Mouse (Mus musculus) midbrain, embryonic 10.5 days (tissue): ENCODE measurements around the gene Zbtb16. TPM values are rescaled to one million over a fixed set of nuclear protein-coding genes. Genes with fewer than 3 reads are reported as not detected.
A peak's percentile ranks its signal among the peaks of the same experiment; 100 is the strongest.

Source experiments
- DNase-seq: peaks from one replicate; pipeline ENCODE4 v3.0.0-alpha.2; 2017; ENCODE audit warnings: low spot score
- H3K27ac ChIP-seq: fragments of 300-500 bp; sonication (generic); replicated peaks from 2 replicates; pipeline ENCODE4 v1.5.1; 2016; ENCODE audit warnings: mild to moderate bottlenecking
- H3K27me3 ChIP-seq: fragments of 300-500 bp; sonication (generic); 2 replicates; pipeline ENCODE4 v1.6.1; 2016; ENCODE audit warnings: low read depth, mild to moderate bottlenecking; ENCODE audit not compliant: poor library complexity, severe bottlenecking
- H3K36me3 ChIP-seq: fragments of 300-500 bp; sonication (generic); 2 replicates; pipeline ENCODE4 v1.6.1; 2016; ENCODE audit warnings: mild to moderate bottlenecking, moderate library complexity
- H3K4me1 ChIP-seq: fragments of 300-500 bp; sonication (generic); 2 replicates; pipeline ENCODE4 v1.6.1; 2016
- H3K4me3 ChIP-seq: fragments of 300-500 bp; sonication (generic); 2 replicates; pipeline ENCODE4 v1.5.1; 2016; ENCODE audit warnings: mild to moderate bottlenecking, moderate library complexity
- H3K9me3 ChIP-seq: fragments of 300-500 bp; sonication (generic); replicated peaks from 2 replicates; pipeline ENCODE4 v1.6.1; 2016; ENCODE audit warnings: mild to moderate bottlenecking
- WGBS: fragments of 180-500 bp; shearing (Covaris S2); methylation state at CpG from one replicate; pipeline ENCODE4 v1.1.7; 2016; 5-methylcytosine and 5-hydroxymethylcytosine counted together
- polyA plus RNA-seq: library from polyadenylated mRNA; unstranded; fragments of >200 nt; fragmentation: Nextera tagmentation; extraction: Ambion mirVana; gene quantifications from 2 replicates; pipeline ENCODE4 v1.2.1, GENCODE M21; 2016

Gene Zbtb16
- polyA plus RNA-seq, 1 experiment from 2014 or later, result 48.1 TPM

- WGBS, result 54% methylated on average over 4 of the region's 4 CpGs
- Histone ChIP-seq H3K27ac (no peak overlapping the region), H3K4me3 (no peak overlapping the region), H3K4me1 (peaks cover 99% of the 10 kb centered on the region), H3K36me3 (peaks cover 13% of the 10 kb centered on the region; the same call in 1 of the 2 replicates), H3K9me3 (no peaks in the 10 kb centered on the region), H3K27me3 (no peaks in the 10 kb centered on the region)
- DNase-seq, result no peak
These were observed 42.3 kb downstream of the Zbtb16 start for GRCm38 (mm10) chr9:48793638-48794188.

GRCm38 (mm10) chr9:48790575-48790974 lies 45.4 kb downstream of the Zbtb16 start:
- H3K4me3 ChIP-seq, result no peak overlapping the region
- H3K27ac ChIP-seq, result peak overlapping the region; percentile 23; the same call in 1 of the 2 replicates
- no peaks in the 10 kb centered on the region for H3K27me3 ChIP-seq
- WGBS, result 78% methylated on average over 10 of the region's 10 CpGs
- peaks cover 9% of the 10 kb centered on the region; the same call in 1 of the 2 replicates for H3K36me3 ChIP-seq
- no peaks in the 10 kb centered on the region for H3K9me3 ChIP-seq
- peaks cover 88% of the 10 kb centered on the region for H3K4me1 ChIP-seq
- DNase-seq, result no peak

- Histone ChIP-seq H3K27me3 (no peaks in the 10 kb centered on the region), H3K4me1 (peaks cover 69% of the 10 kb centered on the region), H3K4me3 (no peak overlapping the region), H3K36me3 (peaks cover 9% of the 10 kb centered on the region; the same call in 1 of the 2 replicates), H3K9me3 (no peaks in the 10 kb centered on the region), H3K27ac (peak overlapping the region; percentile 14; the same call in 1 of the 2 replicates)
- 80% methylated on average over 9 of the region's 9 CpGs for WGBS
- no peak for DNase-seq
These were observed 48.1 kb downstream of the Zbtb16 start for GRCm38 (mm10) chr9:48787906-48788410.

GRCm38 (mm10) chr9:48787321-48787720 lies 48.7 kb downstream of the Zbtb16 start:
- H3K4me3 ChIP-seq, result no peak overlapping the region
- H3K36me3 ChIP-seq, result peaks cover 4% of the 10 kb centered on the region; the same call in 1 of the 2 replicates
- no peak overlapping the region for H3K27ac ChIP-seq
- H3K27me3 ChIP-seq, result no peaks in the 10 kb centered on the region
- H3K9me3 ChIP-seq, result no peaks in the 10 kb centered on the region
- no peak for DNase-seq
- 72% methylated on average over 1 of the region's 1 CpGs for WGBS
- peaks cover 69% of the 10 kb centered on the region for H3K4me1 ChIP-seq

GRCm38 (mm10) chr9:48786814-48787213 lies 49.2 kb downstream of the Zbtb16 start:
- WGBS, result 67% methylated on average over 6 of the region's 6 CpGs
- Histone ChIP-seq H3K4me1 (peaks cover 67% of the 10 kb centered on the region), H3K27ac (no peak overlapping the region), H3K9me3 (no peaks in the 10 kb centered on the region), H3K4me3 (no peak overlapping the region), H3K27me3 (no peaks in the 10 kb centered on the region), H3K36me3 (no peaks in the 10 kb centered on the region)
- no peak for DNase-seq

- no peak for DNase-seq
- Histone ChIP-seq H3K4me1 (peaks cover 48% of the 10 kb centered on the region), H3K36me3 (no peaks in the 10 kb centered on the region), H3K27ac (no peak overlapping the region), H3K27me3 (no peaks in the 10 kb centered on the region), H3K9me3 (no peaks in the 10 kb centered on the region), H3K4me3 (no peak overlapping the region)
- 82% methylated on average over 6 of the region's 6 CpGs for WGBS
These were observed 51.1 kb downstream of the Zbtb16 start for GRCm38 (mm10) chr9:48784937-48785336.

GRCm38 (mm10) chr9:48783292-48783691 lies 52.7 kb downstream of the Zbtb16 start:
- no peaks in the 10 kb centered on the region for H3K9me3 ChIP-seq
- H3K27ac ChIP-seq, result peak overlapping the region; percentile 55
- no peak overlapping the region for H3K4me3 ChIP-seq
- H3K4me1 ChIP-seq, result peaks cover 44% of the 10 kb centered on the region
- no peak for DNase-seq
- H3K36me3 ChIP-seq, result peaks cover 10% of the 10 kb centered on the region
- H3K27me3 ChIP-seq, result no peaks in the 10 kb centered on the region
- 59% methylated on average over 4 of the region's 4 CpGs for WGBS

- Histone ChIP-seq H3K9me3 (no peaks in the 10 kb centered on the region), H3K4me3 (no peak overlapping the region), H3K27ac (peak overlapping the region; percentile 60), H3K27me3 (no peaks in the 10 kb centered on the region), H3K36me3 (peaks cover 18% of the 10 kb centered on the region), H3K4me1 (peaks cover 38% of the 10 kb centered on the region)
- DNase-seq, result no peak
- 43% methylated on average over 15 of the region's 15 CpGs for WGBS
These were observed 53.5 kb downstream of the Zbtb16 start for GRCm38 (mm10) chr9:48782284-48783060.

GRCm38 (mm10) chr9:48776268-48776667 lies 59.8 kb downstream of the Zbtb16 start:
- WGBS, result 89% methylated on average over 7 of the region's 7 CpGs
- Histone ChIP-seq H3K9me3 (no peaks in the 10 kb centered on the region), H3K27ac (no peak overlapping the region), H3K27me3 (no peaks in the 10 kb centered on the region), H3K4me1 (peaks cover 14% of the 10 kb centered on the region), H3K4me3 (no peak overlapping the region), H3K36me3 (peaks cover 53% of the 10 kb centered on the region)
- no peak for DNase-seq

- Histone ChIP-seq H3K4me3 (no peak overlapping the region), H3K27ac (no peak overlapping the region), H3K36me3 (peaks cover 60% of the 10 kb centered on the region), H3K27me3 (no peaks in the 10 kb centered on the region), H3K9me3 (no peaks in the 10 kb centered on the region), H3K4me1 (peaks cover 21% of the 10 kb centered on the region)
- 78% methylated on average over 2 of the region's 2 CpGs for WGBS
- no peak for DNase-seq
These were observed 60.5 kb downstream of the Zbtb16 start for GRCm38 (mm10) chr9:48775561-48775960.

- Histone ChIP-seq H3K4me3 (no peak overlapping the region), H3K36me3 (peaks cover 61% of the 10 kb centered on the region), H3K27ac (no peak overlapping the region), H3K4me1 (peaks cover 19% of the 10 kb centered on the region), H3K9me3 (no peaks in the 10 kb centered on the region), H3K27me3 (no peaks in the 10 kb centered on the region)
- 93% methylated on average over 8 of the region's 8 CpGs for WGBS
- no peak for DNase-seq
These were observed 62.3 kb downstream of the Zbtb16 start for GRCm38 (mm10) chr9:48773710-48774109.

GRCm38 (mm10) chr9:48773130-48773529 lies 62.9 kb downstream of the Zbtb16 start:
- 92% methylated on average over 6 of the region's 6 CpGs for WGBS
- Histone ChIP-seq H3K27ac (no peak overlapping the region), H3K36me3 (peaks cover 56% of the 10 kb centered on the region), H3K4me1 (peaks cover 18% of the 10 kb centered on the region), H3K4me3 (no peak overlapping the region), H3K27me3 (no peaks in the 10 kb centered on the region), H3K9me3 (no peaks in the 10 kb centered on the region)
- no peak for DNase-seq

GRCm38 (mm10) chr9:48771504-48771903 lies 64.5 kb downstream of the Zbtb16 start:
- 93% methylated on average over 6 of the region's 6 CpGs for WGBS
- no peak overlapping the region for H3K27ac ChIP-seq
- H3K27me3 ChIP-seq, result no peaks in the 10 kb centered on the region
- no peak overlapping the region for H3K4me3 ChIP-seq
- H3K36me3 ChIP-seq, result peaks cover 40% of the 10 kb centered on the region
- H3K4me1 ChIP-seq, result peaks cover 30% of the 10 kb centered on the region
- no peaks in the 10 kb centered on the region for H3K9me3 ChIP-seq
- no peak for DNase-seq
